Mouse (Mus musculus) left cerebral cortex, postnatal 36 days (tissue): ENCODE results near the gene Fbn1. TPM values are rescaled to one million over a fixed set of nuclear protein-coding genes. Genes with fewer than 3 reads are reported as not detected.
A peak's percentile ranks its signal among the peaks of the same experiment; 100 is the strongest.

Source experiments
- DNase-seq, 2 experiments: peaks; one replicate each; pipeline ENCODE4 v3.0.0; 2021 to 2022; ENCODE audit warnings: low spot score in 2 of 2, mixed read lengths in 1 of 2
- intact Hi-C: fragments of 180-260 bp; cut with DNase I; formaldehyde crosslinking; loops from one replicate; pipeline ENCODE4 v1.15.1; 2025
- total RNA-seq, 2 experiments: library from RNA; stranded (reverse); gene quantifications; 2 replicates each; pipeline ENCODE4 v1.2.3; 2021

Fbn1 gene
- total RNA-seq, 2 experiments from 2014 or later, result 3.7 to 6.7 TPM

GRCm38 (mm10) chr2:125505006-125505745 is 2.6 kb downstream of the Fbn1 start, which contains the start of gene Gm9913:
Gene Gm9913, plus strand, starts transcription at chr2:125505089.
- intact Hi-C loops, result no loop called here

GRCm38 (mm10) chr2:125501526-125501925 is 6.3 kb downstream of the Fbn1 start:
- intact Hi-C loops, result no loop called here
- DNase-seq, result no peak

More at GRCm38 (mm10) chr2:125505006-125505745, 2.6 kb downstream of the Fbn1 start, which contains the start of gene Gm9913:
- peak; percentile 33 to 35 for DNase-seq

GRCm38 (mm10) chr2:125498216-125498615 is 9.6 kb downstream of the Fbn1 start:
- no peak for DNase-seq
- intact Hi-C loops, result no loop called here

- intact Hi-C loops, result no loop called here
- DNase-seq, result no peak
Measured at GRCm38 (mm10) chr2:125496696-125497095, 11.1 kb downstream of the Fbn1 start.

- no peak for DNase-seq
- intact Hi-C loops, result no loop called here
Measured at GRCm38 (mm10) chr2:125494831-125495812, 12.7 kb downstream of the Fbn1 start.

- intact Hi-C loops, result no loop called here
- no peak for DNase-seq
Measured at GRCm38 (mm10) chr2:125494291-125494690, 13.5 kb downstream of the Fbn1 start.

- no peak for DNase-seq
- intact Hi-C loops, result no loop called here
Measured at GRCm38 (mm10) chr2:125492050-125492900, 15.5 kb downstream of the Fbn1 start.

- no peak for DNase-seq
- intact Hi-C loops, result no loop called here
Measured at GRCm38 (mm10) chr2:125489979-125490378, 17.8 kb downstream of the Fbn1 start.

- intact Hi-C loops, result no loop called here
- DNase-seq, result no peak
Measured at GRCm38 (mm10) chr2:125484910-125485309, 22.9 kb downstream of the Fbn1 start.

- DNase-seq, result no peak
- intact Hi-C loops, result no loop called here
Measured at GRCm38 (mm10) chr2:125484164-125484563, 23.6 kb downstream of the Fbn1 start.

GRCm38 (mm10) chr2:125481531-125482317 is 26.1 kb downstream of the Fbn1 start:
- DNase-seq, result no peak
- intact Hi-C loops, result no loop called here

GRCm38 (mm10) chr2:125481116-125481515 is 26.7 kb downstream of the Fbn1 start:
- intact Hi-C loops, result no loop called here
- DNase-seq, result peak; percentile 66 to 83

GRCm38 (mm10) chr2:125480057-125480456 is 27.7 kb downstream of the Fbn1 start:
- intact Hi-C loops, result no loop called here
- no peak for DNase-seq

GRCm38 (mm10) chr2:125478705-125479104 is 29.1 kb downstream of the Fbn1 start:
- no peak for DNase-seq

GRCm38 (mm10) chr2:125477367-125477766 is 30.4 kb downstream of the Fbn1 start:
- DNase-seq, result no peak
- intact Hi-C loops, result no loop called here

More at GRCm38 (mm10) chr2:125478705-125479104, 29.1 kb downstream of the Fbn1 start:
- intact Hi-C loops, result no loop called here

GRCm38 (mm10) chr2:125476231-125476630 is 31.6 kb downstream of the Fbn1 start:
- DNase-seq, result no peak
- intact Hi-C loops, result no loop called here

- no peak for DNase-seq
- intact Hi-C loops, result no loop called here
Measured at GRCm38 (mm10) chr2:125474690-125475089, 33.1 kb downstream of the Fbn1 start.

GRCm38 (mm10) chr2:125473228-125473627 is 34.6 kb downstream of the Fbn1 start:
- intact Hi-C loops, result no loop called here
- no peak for DNase-seq

GRCm38 (mm10) chr2:125471721-125472120 is 36.1 kb downstream of the Fbn1 start:
- intact Hi-C loops, result no loop called here
- DNase-seq, result no peak
